Mouse (Mus musculus) ovary, postnatal 36 days (tissue): ENCODE data around the gene Gm6096.
A peak's percentile ranks its signal among the peaks of the same experiment; 100 is the strongest.
"Not testable (repeated sequence)": the region's sequence is repeated elsewhere in the genome, so short reads cannot be mapped to it uniquely, and the experiment has no call there.

ENCODE experiments used
- DNase-seq: peaks from one replicate; pipeline ENCODE4 v3.0.0; 2022; ENCODE audit warnings: low spot score, mixed read lengths

Gene Gm6096

DNA sequence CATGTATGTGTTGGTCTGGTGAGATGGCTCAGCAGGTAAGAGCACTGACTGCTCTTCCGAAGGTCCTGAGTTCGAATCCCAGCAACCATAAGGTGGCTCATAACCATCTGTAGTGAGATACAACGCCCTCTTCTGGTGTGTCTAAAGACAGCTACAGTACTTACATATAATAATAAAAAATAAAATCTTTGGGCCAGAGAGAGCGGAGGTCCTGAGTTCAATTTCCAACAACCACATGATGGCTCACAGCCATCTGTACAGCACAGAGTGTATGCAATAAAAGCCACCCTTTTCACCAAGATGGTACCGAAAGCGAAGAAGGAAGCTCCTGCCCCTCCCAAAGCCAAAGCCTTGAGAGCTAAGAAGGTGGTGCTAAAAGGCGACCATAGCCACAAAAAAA is at the start of gene Gm6096:
Gene Gm6096, plus strand, starts transcription at position 301 of the 400 bp plus-strand sequence.
- DNase-seq, result no peak

DNA sequence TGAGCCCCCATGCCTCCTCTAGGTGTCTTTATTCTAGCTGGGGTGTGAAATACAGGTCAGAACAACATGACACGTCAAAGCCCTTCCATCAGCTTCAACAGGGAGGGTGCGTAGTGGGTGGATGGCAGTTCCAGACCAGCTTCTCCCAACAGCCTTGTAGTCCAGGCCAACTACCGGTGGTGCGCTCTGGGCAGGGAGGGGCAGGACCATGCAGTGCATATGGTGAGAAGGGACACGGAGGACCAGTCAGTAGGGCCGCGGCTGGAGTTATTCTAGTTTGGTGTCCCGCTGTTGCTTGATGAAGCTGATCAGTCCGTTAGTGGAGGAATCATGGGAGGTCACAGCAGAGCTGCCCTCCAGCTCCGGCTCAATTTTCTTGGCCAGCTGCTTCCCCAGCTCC is 48.7 kb upstream of the Gm6096 start:
- not testable (repeated sequence) for DNase-seq

DNA sequence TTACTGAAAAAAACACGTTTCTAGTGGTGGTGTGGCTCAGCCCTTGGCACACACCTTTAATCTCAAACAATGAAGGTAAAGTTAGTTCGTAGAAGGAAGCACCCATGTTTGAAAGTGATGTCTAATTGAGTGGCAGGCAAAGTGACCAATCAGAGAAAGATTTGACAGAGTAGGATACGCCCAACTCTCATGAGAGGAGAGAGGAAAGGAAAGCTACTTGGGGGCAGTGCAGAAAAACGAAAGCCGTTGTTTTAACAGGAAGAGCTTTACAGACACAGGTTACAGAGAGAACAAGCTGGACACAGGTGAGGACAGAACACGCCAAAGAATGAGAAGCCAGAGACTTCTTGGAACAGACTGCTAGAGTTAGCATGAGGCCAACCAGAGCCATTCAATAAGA is 44.5 kb upstream of the Gm6096 start:
- DNase-seq, result no peak

DNA sequence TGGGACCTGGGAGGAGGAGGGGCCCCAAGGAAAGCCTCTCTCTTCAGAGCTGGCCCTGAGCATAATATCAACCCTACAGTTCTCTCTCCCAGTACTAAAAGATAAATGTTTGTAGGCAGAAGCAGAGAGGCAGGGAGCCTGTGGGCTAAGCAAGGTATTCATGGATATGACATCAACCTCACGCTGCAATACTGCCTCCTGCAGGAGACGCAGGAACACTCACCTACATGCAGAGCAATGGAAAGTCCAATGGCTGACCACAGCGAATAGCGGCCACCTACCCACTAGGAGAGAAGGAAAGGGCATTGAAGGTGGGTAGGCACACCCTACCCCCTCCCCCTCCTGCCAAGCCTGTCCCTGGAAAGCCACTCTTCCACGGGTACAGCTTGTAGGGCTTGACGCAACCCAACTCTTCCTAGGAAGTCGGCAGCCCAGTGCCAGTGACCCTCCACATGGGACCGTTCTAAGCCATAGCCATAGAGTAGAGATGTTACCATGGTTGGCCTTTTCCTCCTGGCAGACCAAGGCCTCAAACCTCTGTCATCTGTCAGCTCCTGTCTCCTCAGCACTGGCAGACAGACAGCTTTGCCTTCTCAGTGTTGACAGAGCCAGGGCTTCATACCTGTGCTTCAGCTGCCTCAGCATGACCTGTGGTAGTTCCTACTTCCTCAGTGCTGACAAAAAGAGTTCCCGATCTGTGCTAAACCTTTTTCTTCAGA is 42.7 kb upstream of the Gm6096 start:
- DNase-seq, result no peak

DNA sequence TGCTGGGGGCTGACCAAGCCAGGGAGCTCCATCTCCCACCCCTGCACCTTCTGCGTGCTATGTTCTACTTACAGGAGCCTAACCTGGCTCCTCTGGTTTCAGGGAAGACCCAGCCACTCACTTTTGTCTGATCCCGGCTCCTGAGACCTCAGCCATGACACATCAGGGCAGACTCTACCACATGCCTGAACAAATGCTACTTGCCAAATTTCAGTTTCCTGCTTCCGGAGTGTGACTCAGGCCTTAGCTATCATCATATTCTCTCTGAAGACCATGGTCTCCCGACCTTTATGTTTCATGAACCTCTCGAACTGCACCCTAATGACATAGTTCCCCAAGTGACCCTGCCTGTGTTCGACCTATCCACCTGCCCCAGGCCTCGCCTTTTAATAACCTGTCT is 37.6 kb upstream of the Gm6096 start:
- no peak for DNase-seq

DNA sequence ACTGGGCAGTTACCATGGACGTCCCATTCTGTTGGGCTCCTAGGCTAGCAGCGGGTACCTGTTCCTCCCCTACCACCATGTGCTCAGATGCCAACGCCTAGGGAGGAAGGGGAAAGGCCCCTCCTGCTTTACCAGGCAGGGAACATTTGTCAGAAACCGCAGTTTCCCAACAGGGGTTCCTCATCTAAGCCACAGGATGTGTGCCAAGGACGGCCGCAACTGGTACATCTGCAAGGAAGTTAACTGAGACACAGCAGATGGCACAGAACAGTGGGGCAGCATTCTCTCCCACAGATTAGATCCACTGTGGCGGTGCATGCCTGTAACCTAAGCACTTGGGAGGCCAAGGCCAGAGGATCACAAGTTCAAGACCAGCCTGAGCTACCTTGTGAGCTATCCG is 36.2 kb upstream of the Gm6096 start:
- DNase-seq, result no peak

DNA sequence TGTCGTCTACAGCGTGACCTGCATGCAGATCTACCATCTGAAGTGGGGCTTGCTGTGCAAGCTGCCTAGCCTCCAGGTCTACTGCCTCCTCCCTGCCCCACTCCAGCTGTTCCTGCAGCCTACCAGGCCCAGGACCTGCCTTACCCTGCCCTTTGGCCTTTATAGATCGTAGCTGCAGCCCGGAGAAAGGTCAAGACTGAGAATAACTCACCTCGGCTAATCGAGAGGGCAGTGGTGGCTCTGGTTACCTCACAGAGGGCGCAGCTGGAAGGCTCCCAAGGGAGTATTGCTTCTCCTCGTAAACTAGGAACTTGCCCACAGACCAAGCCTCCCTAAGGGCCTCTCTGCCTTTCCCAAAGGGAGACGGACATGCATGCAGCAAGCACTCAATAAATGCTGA is 35.4 kb upstream of the Gm6096 start:
- no peak for DNase-seq

DNA sequence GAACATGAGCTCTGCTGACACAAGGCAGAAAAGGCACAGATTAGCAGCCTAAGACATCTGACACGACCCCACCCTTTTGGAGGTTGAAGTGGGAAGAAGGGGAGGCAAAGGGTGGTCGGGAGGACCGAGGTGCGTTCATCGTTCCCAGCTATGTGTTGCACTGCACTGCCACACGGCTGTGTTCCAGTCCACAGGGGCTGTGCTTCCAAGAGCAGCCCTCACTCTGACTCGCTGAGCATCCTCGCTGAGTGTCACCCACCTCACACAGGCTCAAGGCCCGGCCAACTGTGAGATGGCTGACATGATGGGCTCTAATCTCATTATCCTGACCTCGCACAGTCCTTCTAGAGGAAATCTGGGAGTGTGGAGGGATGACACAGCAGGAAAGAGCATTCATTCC is 34.4 kb upstream of the Gm6096 start:
- no peak for DNase-seq

DNA sequence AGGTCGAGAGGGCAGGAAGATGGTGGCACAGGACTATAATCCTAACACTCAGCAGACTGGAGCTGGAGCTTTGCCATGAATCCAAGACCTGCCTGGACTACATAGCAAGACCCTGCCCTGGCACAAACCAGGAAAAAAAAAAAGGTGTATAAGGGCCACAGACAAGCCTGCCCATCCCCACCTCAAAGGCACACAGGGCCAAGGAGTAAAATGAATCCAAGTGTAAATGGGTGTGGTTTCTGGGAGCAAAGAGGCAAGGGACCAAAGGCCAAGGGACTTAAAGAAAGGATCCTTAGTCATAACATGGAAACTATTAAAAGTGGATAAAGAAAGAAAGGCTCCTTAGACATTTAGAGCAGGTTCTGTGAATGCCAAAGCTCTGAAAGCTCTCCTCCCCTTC is 32.3 kb upstream of the Gm6096 start:
- no peak for DNase-seq

DNA sequence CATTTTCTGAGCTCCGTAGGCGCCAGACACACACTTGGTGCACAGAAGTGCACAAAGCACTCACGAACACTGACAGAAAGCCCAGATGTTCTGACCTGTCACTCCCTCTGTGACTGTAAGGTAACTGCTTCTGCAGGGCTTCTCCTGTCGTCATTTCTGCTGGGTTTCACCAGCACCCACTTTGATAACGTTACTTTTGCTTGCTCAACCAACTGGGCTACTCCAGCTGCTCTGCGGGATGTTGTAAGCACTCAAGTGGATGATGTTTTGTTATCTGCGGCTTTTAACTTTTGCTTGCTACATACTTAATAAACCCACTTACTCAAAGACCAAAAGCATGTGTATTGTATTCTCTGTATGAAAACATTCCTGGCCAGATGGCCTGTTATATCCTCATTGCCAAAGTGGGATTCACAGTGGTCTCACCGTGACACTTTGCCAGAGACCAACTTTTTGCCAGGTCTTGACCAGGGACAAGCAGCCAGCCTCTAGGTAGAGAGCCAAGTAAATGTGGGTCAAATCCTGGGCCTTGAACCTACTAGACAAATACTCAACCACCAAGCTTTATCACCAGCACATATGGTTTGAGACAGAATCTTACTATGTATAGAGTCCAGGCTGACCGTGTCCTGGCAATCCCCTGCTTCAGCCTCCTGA is 29.1 kb upstream of the Gm6096 start:
- DNase-seq, result no peak

DNA sequence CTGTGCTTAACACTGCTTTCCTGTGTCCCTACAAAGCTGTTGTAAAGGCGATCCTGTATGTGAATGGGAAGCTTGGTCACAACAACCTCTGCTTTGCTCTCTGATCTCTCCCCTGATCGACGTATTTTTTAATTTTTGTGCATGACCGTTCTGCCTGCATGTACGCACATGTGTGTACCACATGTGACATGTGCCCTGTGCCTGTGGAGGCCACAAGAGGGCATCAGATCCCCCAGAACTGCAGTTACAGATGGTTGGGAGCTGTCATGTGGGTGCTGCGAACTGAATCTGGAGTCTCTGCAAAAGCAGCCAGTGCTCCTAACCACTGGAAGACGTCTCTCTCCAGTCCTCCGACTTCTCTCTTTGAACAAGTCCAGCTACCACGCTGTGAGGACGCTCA is 28.5 kb upstream of the Gm6096 start:
- no peak for DNase-seq

DNA sequence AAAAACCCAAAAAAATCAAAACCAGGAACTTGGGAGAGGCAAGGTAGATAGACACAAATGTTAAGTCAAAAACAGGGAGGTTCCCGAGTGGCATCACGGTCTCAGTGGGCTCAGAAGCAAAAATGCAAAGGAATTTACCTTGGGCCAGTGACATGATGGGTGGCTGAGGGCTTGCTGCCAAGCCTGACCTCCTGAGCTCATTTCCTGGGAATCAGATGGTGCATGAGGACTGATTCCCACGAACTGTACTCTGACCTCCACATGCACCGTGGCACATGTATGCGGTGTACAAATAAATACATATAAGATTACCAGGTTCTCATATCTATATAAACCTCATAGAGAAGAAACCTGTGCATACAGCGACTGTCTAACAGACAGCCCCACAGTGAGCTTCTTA is 26.5 kb upstream of the Gm6096 start:
- no peak for DNase-seq

DNA sequence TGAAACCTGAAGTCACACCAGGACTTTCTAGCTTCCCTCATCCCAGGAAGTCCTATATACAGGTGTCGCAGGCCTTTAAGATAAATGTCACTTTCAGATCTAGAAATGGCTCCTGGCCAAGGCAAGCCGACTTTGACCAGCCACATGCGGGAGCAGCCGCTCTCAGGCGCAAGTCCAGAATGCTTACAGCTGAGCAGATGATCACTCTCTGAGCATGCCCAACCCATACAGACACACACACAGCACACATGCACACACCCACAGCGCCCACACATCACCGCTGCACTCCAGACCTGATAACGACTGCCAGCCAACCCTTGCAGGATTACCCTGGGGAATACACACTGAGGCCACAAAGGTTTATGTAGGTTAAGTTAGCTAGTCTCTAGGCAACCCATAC is 24.8 kb upstream of the Gm6096 start:
- no peak for DNase-seq

DNA sequence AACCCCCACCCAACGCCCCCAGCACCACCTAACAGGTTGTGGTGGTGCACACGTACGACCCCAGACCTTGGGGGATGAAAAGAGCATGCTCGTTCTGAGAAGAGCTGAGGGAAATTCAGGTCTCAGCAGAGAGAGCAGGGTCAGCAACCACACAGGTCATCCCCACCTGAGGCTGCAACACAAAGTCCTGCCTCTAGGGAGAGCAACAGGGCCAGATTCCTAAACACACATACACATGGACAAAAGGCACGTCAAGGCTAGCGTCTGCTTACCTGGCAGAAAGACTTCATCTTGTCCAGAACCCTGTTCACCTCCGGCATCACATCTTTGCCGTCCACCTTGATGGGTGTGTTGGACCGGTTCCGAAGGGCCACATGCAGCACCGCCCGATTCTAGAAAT is 24.0 kb upstream of the Gm6096 start:
- DNase-seq, result no peak

DNA sequence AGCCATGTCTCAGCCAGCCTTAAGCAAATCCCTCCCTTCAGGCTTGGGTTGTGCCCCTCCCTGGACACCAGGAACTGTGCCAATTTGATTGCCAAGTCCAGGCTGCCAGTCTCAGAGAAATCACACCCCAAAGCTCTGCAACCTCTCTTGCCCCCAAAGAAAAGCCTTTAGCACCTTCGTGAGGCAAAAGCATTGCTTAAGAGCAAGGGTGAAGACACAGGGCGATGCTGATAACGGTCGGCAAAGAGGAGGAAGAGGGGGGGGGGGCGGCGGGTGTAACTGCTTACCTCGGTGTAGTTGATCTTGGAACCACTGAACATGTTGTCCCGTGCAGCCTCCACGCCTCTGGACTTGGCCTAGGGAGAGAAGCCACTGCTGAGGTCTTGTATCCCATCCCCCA is 22.2 kb upstream of the Gm6096 start:
- no peak for DNase-seq

DNA sequence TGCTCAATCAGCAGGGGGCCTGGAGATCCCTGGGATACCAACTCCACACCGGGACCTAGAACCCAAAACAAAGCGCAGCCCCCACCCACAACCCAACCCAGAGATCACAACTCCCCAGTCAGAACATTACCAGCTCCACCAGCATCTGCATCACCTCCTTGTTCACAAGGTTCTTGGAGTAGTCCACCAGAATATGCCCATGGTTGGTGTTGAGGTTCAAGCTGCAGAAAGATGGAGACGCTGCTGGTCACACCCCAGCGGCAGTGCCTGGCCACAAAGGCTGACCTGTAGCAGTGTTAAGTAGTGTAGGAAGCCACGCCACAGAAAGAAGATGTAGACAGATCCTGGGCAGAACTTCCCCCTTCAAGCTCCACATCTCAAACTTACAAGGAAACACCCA is 21.7 kb upstream of the Gm6096 start:
- DNase-seq, result no peak

DNA sequence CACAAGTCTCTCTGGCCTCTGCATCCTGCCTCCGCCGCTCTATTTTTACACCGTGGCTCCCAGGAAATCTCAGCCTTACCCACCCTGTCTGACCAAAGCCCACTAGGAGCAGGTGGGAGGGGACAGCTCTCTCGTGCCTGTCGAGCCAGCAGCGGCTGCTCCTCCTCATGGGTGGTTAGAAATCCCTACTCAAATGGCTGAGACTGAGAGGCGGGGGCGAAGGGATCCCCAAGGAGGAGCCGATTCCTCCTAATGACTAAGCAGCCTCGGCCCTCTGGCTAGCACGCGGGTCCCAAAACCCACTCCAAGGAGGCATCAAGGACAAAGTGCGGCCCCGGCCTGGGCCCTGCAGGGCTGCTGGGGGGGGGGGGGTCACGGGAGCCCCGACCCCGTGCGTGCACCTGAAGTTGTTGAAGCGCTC is 21.1 kb upstream of the Gm6096 start:
- peak; percentile 55 for DNase-seq

DNA sequence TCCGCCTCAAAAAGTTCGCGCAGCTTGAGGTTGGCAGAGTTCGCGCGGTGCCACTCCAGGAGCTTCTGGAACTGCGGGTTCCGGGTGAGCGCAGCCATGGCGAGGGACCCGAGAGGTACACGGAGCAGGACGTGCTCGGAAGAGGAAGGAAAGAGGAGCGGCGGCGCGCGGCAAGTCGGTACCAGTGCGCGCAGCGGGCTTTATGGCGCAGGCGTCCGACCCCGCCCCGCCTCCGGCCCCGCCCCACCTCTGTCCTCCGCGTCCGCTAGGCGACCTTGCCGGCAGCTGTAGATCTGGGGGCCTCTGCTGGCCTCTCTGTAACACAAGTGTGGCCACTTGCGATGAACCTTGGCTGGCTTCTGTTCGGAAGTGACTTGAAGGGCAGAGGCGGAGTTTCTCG is 20.7 kb upstream of the Gm6096 start, which contains the start of gene Gpi1:
Gene Gpi1, minus strand, starts transcription at position 221 of the 400 bp plus-strand sequence.
- DNase-seq, result peak; percentile 85

DNA sequence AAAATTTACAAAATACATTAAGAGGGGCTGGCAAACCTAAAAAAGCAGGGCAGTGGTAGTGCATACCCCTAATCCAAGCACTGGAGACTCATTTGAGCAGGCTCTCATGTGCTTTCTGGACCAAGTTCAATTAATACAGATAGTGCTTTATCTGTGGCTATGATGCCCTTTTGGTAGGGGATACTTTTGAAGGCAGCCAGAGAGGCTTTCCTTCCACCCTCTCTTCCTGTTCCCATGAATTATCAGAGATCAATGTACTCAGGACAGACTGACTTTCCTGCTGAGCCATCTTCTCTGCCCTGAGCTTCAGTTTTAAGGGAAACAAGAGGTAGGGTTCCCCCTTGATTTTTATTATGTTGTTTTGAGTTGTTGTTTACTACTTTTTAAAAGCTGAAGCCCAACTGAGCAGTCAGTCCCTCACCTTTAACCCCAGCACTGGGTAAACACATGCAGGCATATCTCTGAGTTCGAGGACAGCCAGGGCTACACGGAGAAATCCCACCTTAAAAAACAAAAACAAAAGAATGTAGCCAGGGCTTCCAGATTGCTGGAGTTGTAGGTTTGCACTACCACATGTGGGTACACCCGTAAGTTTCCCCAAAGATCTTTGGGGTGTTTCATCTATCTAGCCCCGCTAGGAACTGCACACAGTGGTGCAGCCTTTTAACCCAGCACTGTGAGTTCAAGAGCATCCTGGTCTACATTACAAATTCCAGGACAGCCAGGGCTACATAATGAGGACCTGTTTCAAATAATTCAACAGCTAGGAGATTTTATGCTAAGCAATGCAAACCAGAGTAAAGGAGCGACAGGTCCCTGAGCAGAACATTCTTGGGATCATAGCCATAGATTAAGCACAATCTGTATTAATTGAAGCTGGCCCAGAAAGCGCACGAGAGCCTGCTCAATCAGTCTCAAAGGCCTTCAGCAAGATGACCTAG is 17.8 kb upstream of the Gm6096 start:
- DNase-seq, result no peak

DNA sequence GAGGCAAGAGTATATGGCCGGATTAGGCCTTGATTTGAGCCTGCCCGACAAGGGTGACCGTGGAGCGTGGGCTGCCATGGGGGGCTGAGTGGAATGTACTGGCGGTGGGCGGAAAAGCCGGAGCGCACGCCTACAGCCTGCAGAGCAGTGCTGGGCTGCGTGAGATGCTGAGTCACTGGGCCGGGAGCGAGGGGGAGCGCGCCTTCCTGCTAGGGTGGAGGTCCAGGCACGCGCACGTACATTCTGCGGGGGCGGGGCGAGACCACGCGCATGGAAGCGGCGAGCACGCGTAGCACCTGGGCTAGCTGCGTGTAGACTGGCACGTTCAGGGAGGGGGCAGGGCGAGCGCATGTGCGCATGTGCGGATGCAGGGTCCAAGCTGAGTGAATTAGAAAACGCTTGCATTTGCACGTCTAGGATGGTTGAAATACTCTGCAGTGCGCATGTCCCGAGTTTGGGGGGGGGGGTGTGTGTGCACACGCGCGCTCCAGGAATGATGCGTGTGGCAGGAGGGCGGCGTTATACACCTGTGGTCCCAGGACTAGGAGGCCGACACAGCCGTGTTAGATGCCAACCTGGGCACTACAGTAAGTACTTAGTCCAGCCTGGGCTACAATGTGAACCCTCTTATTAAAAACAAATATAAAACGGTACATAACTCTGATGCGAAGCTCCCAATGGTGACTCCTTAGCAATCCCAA is 16.8 kb upstream of the Gm6096 start:
- peak; percentile 99 for DNase-seq

DNA sequence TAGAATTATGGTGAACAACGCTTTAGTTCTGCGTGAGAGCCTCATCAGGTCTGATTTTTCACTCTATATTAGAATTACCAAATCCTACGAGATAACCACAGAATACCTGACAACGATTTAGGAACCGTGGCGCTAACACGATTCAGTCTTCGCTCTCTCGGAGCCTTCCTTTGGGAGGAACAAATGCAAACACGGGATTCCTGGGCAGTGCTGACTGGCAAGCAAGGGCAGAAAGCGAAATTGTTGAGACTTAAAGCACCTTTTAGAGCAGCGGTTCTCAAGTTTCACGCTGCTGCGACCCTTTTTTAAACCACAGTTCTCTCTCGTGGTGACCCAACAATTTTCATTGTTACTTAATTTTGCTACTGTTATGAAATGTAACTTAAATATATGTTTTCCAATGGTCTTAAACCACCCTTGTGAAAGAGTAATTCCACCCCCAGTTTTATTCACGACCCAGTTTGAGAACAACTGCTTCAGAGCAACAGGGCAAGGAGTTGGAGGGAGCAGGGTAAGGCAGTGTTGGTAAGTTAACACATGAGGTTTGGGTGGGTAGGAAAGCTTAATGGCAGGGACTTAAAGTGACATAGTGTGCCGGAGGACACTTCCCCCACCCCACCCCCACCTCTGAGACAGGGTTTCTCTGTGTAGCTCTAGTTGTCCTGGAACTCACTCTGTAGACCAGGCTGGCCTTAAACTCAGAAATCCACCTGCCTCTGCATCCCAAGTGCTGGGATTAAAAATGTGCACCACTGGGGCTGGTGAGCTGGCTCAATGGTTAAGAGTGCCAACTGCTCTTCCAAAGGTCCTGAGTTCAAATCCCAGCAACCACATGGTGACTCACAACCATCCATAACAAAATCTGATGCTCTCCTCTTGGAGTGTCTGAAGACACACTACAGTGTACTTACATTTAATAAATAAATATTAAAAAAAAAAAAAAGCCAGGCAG is 16.0 kb upstream of the Gm6096 start:
- DNase-seq, result no peak
